Mouse (Mus musculus) cerebellum, adult 2 months (tissue): ENCODE results near the gene Foxs1.
A peak's percentile ranks its signal among the peaks of the same experiment; 100 is the strongest.

Experiments used
- CTCF ChIP-seq: fragments of 200-500 bp; IDR thresholded peaks from 2 replicates; pipeline ENCODE4 v1.5.1; 2011; ENCODE audit warnings: low read depth, mild to moderate bottlenecking, control low read depth, low read length, moderate library complexity, borderline replicate concordance; ENCODE audit not compliant: insufficient read depth
- POLR2A ChIP-seq: fragments of 200-500 bp; IDR thresholded peaks from 2 replicates; pipeline ENCODE4 v1.6.1; 2011; ENCODE audit warnings: low read length, control low read depth, borderline replicate concordance; ENCODE audit not compliant: insufficient read depth

DNA sequence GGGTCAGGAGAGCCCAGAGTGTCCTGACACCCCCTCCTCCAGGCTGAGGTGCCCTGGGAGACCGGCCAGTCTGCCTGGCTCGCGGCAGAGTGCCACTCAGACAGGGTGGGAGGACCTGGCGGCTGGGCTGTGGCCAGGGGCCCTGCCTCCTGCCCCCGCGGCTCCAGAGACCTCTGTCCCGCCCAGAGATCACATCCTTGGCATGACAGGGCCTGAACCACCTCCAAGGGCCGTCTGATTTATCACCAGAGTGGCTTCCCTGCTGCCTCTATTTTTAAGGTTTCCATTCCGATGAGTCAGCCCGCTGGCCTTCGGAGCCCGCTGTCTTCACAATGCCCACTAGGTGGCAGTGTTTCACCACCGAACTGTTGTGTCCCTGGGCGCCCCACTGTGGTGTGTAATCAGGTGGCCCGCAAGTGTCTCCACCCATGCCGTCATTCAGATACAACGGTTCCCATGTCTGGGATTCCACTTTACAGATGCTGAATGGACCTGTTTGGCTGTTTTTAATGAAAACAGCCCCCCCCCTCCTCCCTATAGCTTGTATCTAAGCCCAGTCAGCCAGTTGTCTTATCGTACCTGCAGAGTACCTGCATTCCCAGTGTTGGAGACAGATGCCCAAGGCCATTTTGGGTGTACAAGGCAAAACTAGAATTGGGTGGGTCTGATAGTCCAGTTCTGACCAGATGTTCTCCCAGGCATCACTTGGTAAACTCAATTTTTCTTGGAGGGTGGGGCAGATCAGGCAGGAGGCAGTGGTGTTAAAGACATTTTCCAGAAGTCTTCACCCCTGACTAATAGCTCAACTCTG is 18.5 kb downstream of the Foxs1 start:
- peak; percentile 95 for TF ChIP-seq CTCF
- no peak for TF ChIP-seq POLR2A
